Mouse (Mus musculus) A20 (cell line): ENCODE measurements at regions not wholly inside any gene's neighbourhood (a gene's known extent, or its start where the extent isn't known, plus 50 kb on each side); places are given as distances from the start of the nearest gene placed in this dataset.
A peak's percentile ranks its signal among the peaks of the same experiment; 100 is the strongest.

Experiments used
- DNase-seq: peaks from one replicate; pipeline ENCODE4 v3.0.0-alpha.2; 2011; ENCODE audit warnings: low read depth, low spot score

DNA sequence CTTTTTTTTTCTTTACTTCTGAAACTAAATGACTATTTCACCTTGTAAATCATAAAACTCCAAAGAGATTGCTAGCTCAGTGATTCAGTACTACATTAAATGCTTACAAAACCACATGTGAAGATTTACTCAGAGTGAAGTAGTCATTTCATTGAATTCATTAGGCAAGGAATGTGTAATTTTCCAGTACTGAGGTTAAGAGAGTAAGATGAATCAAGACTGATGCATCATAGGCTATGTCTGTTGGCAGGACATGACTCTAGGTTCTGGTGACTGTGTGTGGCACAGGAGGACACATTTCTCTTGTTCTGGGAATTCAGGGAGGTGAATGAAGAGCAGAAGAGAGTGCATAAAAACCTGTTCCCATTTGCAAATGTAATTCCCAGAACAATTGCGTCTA, 741.7 kb downstream of the Slitrk6 start:
- no peak for DNase-seq

DNA sequence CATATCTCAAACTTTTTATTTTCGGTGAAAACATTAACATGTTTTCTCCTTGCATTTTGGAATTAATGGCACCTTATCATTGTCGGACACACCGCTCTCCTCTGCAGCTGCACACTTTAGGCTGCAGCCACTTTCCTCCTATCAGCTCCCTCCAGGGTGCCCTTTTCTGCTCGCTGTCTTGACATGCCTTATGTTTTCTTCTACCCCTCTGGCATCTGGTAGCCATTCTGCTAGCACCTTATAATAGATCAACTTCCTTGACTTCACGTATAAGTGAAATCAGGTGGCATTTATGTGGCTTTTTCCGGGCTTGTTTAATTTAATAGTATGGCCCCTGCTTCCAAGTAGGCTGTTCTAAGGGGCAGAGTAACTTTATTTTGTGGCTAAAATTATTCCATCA, 747.8 kb downstream of the Slitrk6 start:
- no peak for DNase-seq

DNA sequence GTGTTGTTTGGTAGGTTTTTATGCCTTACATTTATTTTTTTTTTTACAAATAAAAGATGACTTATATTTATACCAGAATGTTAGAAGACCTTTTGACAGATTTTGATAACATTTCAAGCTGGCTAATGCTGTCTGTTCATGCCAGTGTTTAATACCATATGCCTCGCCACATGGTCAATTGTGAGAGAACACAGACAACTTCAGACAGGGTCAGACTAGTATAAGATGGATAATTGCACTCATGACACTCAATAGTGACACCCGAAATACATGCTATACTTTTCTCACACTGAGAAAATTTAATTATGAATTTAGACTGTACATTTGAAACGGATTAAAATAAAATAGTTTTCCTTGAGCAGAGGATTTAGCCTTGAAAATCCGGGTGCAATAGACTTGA, 769.9 kb downstream of the Slitrk6 start:
- no peak for DNase-seq

DNA sequence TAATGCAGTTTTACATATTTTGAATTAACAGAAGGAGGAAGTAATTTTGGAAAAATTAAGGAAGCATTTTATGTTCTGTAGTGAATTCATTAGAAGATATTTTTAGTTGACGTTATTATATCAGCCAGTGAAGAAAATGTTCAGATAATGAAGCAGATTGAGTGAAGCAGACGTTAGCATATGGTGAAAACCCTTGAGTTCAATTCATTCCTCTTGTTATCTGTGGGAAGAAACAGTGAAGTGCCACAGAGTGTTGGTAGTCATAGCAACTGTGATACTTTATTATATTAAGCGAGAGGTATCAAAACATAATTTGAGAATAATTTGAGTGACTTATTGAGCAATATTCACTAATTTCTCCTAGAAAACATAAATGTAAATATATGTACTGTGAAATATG, 796.9 kb downstream of the Slitrk6 start:
- DNase-seq, result no peak

DNA sequence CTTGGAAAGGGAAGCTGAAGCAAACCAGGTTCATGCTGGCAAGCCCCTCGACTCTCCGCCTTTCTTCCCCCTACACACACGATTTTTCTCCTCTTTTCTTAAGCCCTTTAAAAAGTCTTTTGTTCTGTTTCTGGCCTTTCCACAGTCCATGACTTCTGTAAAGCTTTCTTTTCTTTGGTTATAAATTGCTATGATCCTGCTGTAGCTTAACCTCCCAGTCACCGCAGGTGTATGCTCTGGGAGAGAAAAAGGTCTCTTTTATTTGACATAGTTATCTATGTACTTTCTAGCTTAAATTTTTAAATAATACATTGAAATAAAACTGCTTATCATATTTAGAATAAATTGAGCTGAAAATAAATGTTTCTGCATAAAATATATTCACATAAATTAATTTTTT, 813.0 kb downstream of the Slitrk6 start:
- DNase-seq, result no peak

DNA sequence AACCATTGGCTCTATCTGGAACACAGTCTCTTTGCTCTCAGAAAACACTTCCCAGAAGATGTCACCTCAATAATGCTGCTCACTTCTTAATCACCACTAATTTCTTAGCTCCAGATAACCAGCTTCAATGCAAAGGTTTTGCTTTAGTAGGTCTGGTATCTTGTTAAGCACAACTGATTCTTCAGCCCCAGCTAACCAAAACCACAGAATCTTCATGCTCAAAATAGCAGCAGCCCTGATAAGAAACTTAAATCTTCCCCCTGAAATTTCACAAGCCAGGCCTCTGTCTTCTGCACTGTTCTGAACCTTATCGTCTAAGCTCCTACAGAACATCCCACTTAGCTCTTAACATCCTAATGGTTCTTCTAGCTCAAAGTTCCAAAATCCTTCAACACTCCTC, 813.8 kb downstream of the Slitrk6 start:
- DNase-seq, result no peak

DNA sequence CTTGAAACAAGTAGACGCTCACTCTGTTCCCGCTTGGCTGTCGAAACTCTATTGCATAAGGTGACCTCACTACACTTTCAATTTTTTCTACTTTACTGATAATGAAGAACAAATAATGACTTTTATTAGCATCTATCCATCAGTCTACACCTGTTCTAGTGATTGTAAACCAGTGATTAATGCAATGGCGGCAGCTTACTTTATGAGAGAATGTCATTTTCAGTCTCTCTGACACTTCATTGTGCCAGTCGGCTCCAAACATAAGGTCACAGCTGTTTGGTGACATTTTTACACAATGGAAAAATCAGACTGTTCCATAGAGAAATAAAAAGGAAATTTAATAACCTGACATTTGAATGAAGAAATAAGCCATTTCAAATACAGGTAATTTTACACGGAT, 817.5 kb downstream of the Slitrk6 start:
- DNase-seq, result no peak

DNA sequence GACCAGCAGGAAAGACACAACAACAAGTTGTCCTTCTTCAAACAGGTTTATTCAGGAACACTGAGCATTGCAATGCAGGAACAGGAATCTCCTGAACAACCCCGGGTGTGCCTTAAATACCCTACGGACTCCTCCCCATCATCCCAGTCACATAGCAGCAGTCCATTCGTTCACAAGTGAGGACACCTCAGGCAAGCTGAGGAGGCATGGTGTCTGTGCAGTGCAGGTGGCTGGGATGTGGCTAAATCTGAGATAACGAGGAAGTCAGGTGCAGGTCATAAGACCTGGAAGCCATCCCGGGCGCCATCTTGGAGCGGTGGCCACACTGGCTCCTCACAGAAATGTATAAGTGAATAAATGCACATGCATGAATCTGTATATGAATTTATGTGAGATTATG, 826.0 kb downstream of the Slitrk6 start:
- no peak for DNase-seq

DNA sequence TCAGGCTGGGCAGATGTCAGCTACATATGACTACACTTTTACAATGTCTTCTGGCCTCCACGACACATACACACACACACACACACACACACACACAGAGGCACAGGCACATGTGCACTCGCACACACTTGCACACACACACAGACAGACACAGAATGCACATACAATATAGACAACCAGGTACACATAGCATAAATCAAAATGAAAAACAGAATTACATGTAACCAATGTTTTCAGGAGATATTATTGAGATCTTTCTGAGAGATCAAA, 863.1 kb downstream of the Slitrk6 start:
- DNase-seq, result no peak

DNA sequence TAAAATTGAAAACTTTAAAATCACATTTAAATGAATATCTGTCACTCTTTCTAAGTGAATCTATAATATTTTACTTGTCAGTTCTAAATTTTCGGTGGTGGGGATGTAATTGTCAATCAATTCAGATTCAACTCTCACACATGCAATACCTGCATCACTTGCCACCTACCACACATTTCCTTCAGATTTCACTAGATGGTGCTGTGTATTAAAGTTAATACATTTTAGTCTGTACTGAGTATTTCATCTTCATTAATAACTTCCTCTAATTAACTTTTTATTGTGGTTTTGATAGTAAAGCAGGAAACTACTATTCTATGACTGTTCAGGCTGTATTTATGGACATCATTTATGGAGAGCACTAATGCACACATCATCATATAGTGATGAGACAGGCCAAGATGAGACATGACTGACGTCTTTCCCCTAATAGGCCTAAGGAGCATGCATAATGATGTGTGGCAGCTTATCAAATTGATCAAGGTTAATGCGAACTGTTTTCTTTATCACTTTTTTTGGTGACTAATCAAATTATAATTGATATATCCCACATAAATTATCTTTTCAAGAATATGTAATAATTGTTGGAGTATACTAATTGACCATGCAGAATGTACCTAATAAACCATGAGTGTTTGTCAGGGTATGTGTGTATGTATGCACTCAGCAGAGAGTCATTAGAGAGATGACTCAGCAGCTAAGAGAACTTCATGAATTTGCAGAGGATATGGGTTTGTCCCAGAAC, 863.6 kb downstream of the Slitrk6 start:
- peak; percentile 50 for DNase-seq

DNA sequence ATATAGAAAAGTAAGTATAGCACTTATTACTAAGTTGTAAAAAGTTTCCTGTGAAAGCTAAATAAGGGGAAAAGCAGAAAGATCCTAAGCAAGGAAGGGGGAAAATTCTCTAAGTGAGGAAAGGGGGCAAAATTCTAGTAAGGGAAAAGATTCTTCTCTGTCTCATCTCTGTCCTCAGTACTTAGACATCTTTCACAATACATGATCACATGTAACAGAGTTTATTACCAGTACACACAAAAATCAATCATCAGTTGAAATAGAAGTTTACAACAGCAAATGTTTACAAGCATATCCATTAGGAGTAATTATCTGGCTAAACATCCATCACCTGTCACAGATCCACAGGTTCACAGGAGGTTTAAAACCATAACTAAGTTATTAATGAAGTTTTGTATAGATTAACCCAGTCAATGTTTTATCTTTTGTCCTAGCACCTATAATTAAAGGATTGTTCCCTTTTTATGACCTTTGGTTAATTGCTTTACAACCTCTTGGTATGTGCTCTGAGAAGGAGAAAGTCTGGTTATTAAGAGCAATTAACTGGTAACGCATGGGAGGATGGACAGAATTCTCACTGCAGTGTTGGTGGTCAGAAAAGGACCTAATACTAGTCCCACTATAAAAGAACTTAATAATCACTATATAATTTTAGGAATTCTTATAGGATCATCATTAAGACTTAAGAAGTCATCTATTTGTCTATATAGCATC, 877.8 kb downstream of the Slitrk6 start:
- DNase-seq, result no peak

DNA sequence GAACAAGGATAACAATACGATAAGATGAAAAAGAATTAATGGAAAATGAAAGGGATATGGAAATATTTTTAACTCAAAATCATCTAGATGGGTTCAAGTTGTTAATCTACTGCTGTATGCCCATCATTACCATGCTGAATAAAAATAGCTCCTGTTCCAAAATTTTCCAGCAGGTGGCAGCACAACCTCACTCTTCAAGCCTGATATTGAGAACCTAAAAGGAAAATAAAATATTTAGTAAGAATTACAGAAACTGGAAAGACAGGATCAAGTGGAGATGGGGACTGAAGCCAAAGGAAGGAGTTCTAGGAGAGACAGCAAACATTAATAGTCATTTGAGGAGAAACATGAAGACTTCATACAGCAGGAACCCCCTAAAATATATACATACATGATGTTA, 880.7 kb downstream of the Slitrk6 start:
- DNase-seq, result peak; percentile 68

DNA sequence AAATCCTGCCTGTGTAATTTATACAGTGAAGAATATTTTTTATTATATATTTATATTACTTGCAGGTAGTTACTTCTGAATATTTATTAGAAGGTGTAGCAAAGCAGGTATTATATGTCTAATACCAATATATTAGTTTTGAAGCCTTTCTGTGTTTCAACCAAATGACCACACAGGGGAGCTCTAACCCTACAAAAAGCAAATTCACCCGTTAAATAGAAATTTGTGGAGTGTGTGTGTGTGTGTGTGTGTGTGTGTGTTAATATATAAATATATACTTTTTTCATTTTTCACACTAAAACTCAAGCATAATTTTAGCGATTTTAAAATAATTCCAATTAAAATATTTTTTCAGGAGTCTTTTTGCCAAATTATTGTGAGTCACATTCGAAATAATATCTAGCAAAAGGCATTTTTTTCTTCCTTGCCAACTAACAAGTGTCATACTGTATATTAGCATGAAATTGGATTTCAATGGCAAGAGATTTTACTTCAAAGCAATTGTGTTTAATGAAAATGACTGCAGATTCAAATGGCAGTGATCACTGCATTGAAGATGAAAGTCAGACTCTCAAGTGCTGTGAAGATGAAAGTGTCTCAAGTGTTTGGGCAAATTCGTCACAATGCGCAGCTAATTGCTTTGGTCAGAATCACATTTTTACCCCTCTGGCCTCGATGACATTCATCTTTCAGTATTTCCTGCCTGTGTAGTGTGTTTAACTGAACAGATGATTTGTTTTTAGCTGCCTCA, 914.4 kb downstream of the Slitrk6 start:
- peak; percentile 50 for DNase-seq

DNA sequence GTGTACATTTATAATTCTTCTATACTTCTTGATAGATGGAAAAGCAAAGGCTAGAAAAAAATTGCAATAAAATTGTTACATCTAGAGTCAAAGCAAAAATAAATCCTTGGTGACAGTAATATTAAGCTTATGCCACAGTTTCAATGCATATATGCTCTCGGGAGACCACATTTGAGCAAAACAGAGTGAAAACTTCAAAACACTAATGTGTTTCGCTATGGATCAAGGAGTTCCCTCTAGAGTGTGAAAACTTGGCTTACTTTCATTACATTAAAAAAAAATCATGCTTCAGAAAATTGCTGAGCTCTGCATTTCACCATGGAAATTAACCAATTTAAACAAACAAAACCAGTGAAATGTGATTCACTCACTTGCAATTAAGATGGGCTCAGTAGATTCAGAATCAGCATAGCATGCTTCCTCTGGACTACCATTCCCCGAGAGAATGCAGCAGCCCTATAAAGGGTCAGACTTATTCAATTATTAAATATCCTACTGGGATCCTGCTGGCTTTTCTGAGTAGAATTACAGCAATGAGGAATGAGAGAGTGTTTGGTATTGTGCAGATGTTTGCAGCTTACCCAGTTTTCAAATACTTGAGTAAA, 888.7 kb upstream of the Slitrk1 start:
- no peak for DNase-seq

DNA sequence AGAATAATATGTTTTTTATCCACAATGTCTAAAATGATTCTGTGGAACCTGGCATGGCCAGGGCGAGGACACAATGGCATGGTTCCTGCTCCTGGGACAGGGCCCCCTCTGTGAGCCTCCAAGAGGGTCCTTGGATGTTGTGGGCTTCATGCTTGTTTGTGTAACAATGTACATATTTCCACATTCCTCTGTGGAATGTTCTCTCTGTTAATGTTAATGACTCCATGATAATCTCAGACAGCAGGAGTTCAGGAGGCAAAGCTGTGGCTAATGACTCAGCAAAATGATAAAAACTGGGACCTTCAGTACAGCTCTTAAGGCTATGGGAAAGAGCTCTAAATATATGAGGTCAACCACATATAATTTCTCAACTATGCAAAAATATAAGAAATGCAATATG, 858.3 kb upstream of the Slitrk1 start:
- DNase-seq, result no peak

DNA sequence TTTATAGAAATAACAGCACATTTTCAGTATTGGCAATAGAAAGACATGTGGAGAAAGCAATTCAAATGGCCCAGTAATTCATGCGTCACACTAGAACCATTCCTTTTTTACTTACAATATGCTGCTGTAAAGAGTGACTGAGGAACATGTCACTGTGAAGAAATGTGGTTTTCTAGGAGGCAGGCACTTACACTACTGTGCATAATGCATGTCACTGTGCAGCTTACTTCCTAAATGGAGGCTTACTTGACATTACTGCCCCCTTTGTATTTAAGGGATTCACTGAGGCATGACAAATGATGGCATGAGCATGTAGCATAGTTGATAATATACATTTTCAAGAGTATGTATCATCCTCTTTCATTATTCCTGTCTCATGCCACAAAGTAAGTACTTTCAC, 846.9 kb upstream of the Slitrk1 start:
- no peak for DNase-seq
